Mouse (Mus musculus) ES-Bruce4 (cell line): ENCODE measurements around the gene Fam192a.

ENCODE experiments used
- CTCF ChIP-seq: IDR thresholded peaks from one replicate; pipeline ENCODE4 v1.8.1; 2011; ENCODE audit warnings: low read depth, low read length
- EP300 ChIP-seq: IDR thresholded peaks from 2 replicates; pipeline ENCODE4 v1.6.1; 2011; ENCODE audit warnings: low read depth, low read length; ENCODE audit not compliant: insufficient read depth
- POLR2A ChIP-seq: IDR thresholded peaks from one replicate; pipeline ENCODE4 v1.8.1; 2011; ENCODE audit warnings: low read length; ENCODE audit not compliant: insufficient read depth

- TF ChIP-seq CTCF (peak; percentile 55), POLR2A (no peak), EP300 (no peak)
Measured at GRCm38 (mm10) chr8:94528245-94528644, 73.6 kb downstream of the Fam192a start.
